Mouse (Mus musculus): Measurements from ENCODE around the gene Dagla.

Gene Dagla

GRCm38 (mm10) chr19:10304810-10305544, at the start of gene Dagla:
Gene Dagla (minus strand): TSS chr19:10304877.
- peak; percentile 76 for DNase-seq

GRCm38 (mm10) chr19:10352218-10352617, 47.5 kb upstream of the Dagla start:
- no peak for DNase-seq

GRCm38 (mm10) chr19:10347628-10348273, 43.1 kb upstream of the Dagla start:
- no peak for DNase-seq

- no peak for DNase-seq
Measured at GRCm38 (mm10) chr19:10345696-10346095, 41.0 kb upstream of the Dagla start.

- DNase-seq = no peak
Measured at GRCm38 (mm10) chr19:10343866-10344265, 39.2 kb upstream of the Dagla start.

GRCm38 (mm10) chr19:10341817-10342439, 37.3 kb upstream of the Dagla start:
- peak; percentile 58 for DNase-seq

- peak; percentile 45 for DNase-seq
Measured at GRCm38 (mm10) chr19:10341152-10341551, 36.5 kb upstream of the Dagla start.

- DNase-seq = no peak
Measured at GRCm38 (mm10) chr19:10340661-10341060, 36.0 kb upstream of the Dagla start.

- DNase-seq = no peak
Measured at GRCm38 (mm10) chr19:10339271-10339670, 34.6 kb upstream of the Dagla start.

GRCm38 (mm10) chr19:10338724-10339123, 34.0 kb upstream of the Dagla start:
- DNase-seq = no peak

GRCm38 (mm10) chr19:10334467-10334866, 29.8 kb upstream of the Dagla start:
- DNase-seq = no peak

GRCm38 (mm10) chr19:10333545-10334252, 29.0 kb upstream of the Dagla start:
- DNase-seq = peak; percentile 57

GRCm38 (mm10) chr19:10331706-10332105, 27.0 kb upstream of the Dagla start:
- DNase-seq = no peak

GRCm38 (mm10) chr19:10329033-10329432, 24.4 kb upstream of the Dagla start:
- no peak for DNase-seq

GRCm38 (mm10) chr19:10326609-10327008, 21.9 kb upstream of the Dagla start:
- no peak for DNase-seq

GRCm38 (mm10) chr19:10323860-10324259, 19.2 kb upstream of the Dagla start:
- DNase-seq = no peak

GRCm38 (mm10) chr19:10323362-10323837, 18.7 kb upstream of the Dagla start:
- DNase-seq = no peak

GRCm38 (mm10) chr19:10317795-10318194, 13.1 kb upstream of the Dagla start:
- no peak for DNase-seq

GRCm38 (mm10) chr19:10317358-10317757, 12.7 kb upstream of the Dagla start:
- no peak for DNase-seq

GRCm38 (mm10) chr19:10316956-10317355, 12.3 kb upstream of the Dagla start:
- DNase-seq = no peak

- no peak for DNase-seq
Measured at GRCm38 (mm10) chr19:10312072-10312471, 7.4 kb upstream of the Dagla start.

- DNase-seq = no peak
Measured at GRCm38 (mm10) chr19:10308990-10309389, 4.3 kb upstream of the Dagla start.

- DNase-seq = no peak
Measured at GRCm38 (mm10) chr19:10307941-10308340, 3.3 kb upstream of the Dagla start.

All from cerebellum, adult 11 months (tissue).